Mouse (Mus musculus) gastrocnemius, adult 8-10 months (tissue): ENCODE data around the gene Xlr3a. TPM values are rescaled to one million over a fixed set of nuclear protein-coding genes. Genes with fewer than 3 reads are reported as not detected.
"Not testable (repeated sequence)": the region's sequence is repeated elsewhere in the genome, so short reads cannot be mapped to it uniquely, and the experiment has no call there.

Experiments used
- DNase-seq, 2 experiments: peaks; one replicate each; pipeline ENCODE4 v3.0.0; 2022; ENCODE audit warnings: low spot score in 2 of 2
- total RNA-seq, 4 experiments: library from RNA; stranded (reverse); gene quantifications; 2 replicates each; pipeline ENCODE4 v1.2.4; 2022

The Xlr3a gene
- 1 to 10 TPM in 3 of 4 experiments, not detected in 1; 1.1 to 2.1 (median 1.4) TPM for total RNA-seq

DNA sequence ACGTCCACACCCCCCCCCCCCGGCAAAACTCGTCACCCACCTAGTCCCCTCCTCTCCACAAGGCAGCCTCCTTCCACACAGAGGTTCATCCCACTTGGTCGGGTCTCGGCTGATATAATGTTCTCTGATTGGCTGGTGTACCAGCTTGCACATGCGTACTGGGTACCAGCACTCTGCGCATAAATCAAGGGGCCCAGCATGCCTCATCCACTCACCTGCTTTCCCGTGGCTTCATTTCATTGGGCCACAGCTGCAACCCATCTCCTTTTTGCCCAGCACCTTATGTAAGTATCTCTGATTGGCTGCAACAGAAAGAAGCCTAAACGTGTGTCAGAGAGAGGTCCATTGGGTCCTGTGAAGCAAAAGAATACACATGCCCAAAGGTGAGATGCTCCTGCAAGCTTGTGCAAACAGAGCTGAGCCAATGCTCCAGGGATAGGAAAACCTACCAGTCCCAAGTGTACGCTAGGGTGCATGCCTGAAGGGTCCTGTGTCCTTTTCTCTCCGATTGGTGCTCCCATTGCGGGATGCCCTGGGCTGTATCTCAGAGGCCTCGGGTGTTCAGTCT, at the start of gene Xlr3a:
Gene Xlr3a (minus strand): TSS at position 155 of the 568 bp plus-strand sequence.
- not testable (repeated sequence) for DNase-seq

DNA sequence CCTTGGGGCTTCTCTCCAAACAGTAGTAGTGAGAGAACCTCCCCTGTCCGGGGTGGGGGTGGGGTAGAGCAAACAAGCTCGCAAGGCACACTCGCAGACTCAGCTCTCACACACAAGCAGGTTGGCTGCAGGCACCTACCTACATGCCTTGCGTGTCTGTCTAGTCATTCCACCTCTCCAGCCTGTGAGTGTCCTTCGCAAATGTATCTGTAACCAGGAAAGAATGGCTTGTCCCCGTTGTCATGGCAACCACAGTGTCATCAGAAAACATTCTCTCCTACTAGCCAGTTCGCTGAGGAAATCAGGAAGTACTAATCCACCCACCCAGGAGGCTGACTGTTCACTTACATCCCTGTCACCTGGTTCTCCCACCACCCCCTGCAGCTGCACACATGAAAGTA, 46.3 kb upstream of the Xlr3a start:
- DNase-seq: not testable (repeated sequence)

DNA sequence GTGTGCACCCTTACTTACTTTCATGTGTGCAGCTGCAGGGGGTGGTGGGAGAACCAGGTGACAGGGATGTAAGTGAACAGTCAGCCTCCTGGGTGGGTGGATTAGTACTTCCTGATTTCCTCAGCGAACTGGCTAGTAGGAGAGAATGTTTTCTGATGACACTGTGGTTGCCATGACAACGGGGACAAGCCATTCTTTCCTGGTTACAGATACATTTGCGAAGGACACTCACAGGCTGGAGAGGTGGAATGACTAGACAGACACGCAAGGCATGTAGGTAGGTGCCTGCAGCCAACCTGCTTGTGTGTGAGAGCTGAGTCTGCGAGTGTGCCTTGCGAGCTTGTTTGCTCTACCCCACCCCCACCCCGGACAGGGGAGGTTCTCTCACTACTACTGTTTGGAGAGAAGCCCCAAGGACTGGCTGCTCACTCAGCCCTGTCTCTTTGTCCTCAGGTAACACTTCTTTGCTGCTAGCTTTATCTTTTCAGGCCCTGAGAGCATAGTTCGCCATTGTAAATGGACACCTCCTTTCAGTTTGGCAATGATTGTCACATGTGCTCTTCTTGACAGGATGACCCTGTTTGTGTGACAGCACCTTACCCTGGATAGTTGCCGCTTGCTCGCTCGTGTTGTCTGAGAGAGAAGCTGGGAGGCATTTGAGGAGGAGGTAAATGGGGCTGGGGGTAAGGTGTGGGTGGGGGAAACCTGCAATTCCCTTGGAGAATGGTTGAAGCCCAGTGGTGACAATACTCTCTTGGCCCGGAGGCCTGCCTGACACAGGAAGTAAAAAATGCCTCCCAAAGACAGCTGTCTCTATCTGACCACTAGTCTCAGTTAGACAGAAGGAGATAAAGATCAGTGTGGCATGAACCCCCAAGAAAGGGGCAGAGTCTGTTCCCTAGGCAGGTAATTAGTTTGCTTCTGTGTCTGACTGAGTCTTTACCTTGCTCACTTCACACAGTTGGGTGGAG, 26.2 kb upstream of the Xlr3a start:
- DNase-seq: not testable (repeated sequence)

DNA sequence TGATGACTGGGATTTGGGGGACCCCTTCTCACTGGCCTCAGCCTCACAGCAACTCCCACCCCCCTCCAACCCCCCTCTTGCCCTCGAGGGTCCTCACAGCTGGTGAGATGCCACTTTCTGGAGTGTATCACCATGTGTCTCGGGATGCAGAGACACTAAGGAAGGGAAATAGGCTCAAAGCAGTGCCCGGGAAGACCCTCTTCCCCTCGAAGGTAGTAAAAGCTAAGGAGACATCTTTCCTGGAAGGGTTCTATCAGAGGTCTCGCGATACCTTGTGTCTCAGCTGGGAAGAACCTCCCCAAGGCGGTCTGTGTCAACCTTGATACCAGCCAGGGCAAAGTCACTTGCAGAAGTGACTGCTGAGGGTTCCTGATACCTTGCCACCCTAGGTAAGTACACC, 19.9 kb upstream of the Xlr3a start, which contains the start of gene Gm14685:
Gene Gm14685 (plus strand): TSS at position 301 of the 400 bp plus-strand sequence.
- not testable (repeated sequence) for DNase-seq

DNA sequence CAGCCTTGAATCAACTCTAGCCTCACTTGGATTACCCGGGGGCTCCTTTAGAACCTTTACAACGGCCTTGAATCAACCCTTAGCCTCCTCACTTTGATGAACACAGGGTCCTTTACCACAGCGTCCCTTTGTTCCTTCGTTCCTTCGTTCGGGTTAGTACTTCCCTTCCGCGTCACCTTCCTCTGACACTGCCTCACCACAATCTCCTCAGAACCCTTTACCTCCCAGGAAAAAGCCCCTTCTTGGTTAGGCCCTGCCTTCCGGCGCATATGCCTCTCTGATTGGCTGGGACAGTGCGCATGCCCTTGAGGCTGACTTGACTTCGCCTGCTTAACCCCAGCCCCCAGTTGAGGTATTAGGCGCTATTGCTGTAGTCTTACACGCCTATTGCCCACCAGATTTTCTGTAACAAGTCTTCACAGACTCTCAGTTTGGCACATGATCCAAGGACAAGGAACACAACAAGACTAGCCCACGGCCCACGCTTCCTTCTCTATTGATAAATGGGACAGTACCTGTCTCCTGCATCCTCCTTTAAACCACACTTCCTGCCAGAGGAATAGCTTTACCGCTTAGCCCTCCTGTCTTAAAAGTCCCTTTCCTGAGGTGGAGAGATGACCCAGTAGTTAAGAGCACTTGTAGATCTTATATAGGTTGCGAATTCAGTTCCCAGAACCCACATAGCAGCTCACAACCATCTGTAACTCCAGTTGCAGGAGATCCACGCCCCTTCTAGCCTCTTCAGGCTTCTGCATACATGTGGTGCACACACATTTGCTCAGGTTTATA, 14.4 kb downstream of the Xlr3a start, which contains the start of gene Xlr4a:
Gene Xlr4a (minus strand): TSS at position 212 of the 789 bp plus-strand sequence.
- DNase-seq: not testable (repeated sequence)

DNA sequence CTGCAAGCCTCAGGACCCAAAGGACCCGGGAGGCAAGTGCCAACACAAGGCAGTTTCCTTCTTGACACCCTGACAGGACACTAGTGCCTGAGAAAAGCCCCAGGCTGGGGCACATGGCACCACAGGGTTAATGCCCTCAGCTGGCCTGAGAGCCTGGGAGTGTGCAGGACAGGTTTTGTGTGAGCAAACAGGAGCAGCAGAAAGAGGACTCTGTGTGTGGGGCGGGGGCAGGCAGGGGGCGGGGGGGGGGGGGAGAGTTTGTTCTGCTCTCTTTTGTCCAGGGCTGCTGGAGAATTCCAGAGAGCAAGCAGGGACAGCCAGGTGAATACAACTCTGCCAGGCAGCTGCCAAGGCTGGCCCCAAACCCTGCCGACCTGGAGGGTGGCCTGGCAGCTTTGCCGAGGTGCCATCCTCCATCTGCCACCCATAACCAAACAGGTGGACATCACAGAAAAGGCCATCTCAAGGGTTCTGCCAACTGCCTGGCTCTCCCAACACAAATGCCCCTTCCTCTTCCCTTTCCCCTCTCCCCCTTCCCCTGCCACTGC, 30.1 kb downstream of the Xlr3a start:
- DNase-seq: not testable (repeated sequence)

DNA sequence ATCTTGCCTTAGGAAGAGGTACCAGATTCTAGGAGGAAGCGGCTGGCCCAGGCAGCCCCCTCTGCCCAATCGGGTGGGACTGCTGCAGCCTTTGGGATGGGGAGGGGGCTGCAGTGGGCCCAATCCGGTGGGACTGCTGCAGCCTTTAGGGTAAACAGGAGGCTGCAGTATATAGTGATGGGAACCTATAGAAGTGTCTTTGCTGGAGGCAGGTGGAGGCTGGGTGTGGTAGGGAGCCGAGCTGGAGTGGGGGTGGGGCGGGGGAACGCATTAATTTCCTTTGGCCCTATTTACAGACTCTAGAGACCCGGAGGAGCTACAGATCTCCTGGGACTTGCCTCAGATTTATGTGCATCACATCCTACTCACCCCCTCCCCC, 32.5 kb downstream of the Xlr3a start, which contains the start of gene Pnma3:
Gene Pnma3 (plus strand): TSS at position 373 of the 379 bp plus-strand sequence.
- no peak for DNase-seq

DNA sequence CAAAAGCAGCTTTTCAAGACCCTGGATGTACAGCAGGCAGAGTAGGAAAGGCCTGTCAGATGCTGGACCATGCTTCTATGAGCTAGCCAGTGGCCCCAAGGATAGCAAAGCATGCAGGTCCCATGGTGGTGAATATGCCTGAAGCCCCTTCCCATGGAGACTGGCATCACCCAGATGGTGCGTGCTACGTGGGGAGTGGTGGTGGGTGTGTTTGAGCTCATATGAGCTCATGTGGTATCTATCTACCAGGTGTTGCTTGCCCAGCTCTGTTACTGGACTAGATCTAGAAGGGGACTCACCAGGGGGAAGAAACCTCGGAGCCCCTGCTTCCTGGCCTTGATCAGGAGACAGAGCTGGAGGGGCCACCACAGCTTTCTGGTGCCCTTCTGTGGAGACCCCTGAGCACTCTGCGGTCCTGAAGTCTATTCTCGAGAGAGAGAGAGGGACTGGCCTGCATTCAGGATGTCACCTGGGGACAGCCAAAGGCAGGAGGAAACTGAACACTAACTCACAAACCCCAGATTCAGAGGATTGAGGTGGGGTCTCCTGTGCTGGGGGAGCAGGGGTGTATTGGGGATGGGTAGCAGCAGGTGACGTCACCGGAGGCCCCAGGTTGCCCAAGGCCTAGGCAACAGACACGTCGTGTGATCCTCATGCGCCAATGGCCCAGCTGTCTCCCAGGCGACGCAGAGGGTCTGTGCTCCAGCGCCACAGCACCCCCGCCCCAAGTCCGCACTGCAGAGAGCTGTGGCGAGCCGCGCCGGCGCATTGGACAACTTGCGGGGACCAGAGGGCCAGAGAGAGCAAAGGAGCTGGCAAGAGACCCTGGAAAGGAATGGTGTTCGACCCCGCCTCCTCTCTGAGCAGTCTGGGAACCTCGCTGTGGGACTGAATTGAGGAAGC, 33.1 kb downstream of the Xlr3a start:
- DNase-seq: no peak

DNA sequence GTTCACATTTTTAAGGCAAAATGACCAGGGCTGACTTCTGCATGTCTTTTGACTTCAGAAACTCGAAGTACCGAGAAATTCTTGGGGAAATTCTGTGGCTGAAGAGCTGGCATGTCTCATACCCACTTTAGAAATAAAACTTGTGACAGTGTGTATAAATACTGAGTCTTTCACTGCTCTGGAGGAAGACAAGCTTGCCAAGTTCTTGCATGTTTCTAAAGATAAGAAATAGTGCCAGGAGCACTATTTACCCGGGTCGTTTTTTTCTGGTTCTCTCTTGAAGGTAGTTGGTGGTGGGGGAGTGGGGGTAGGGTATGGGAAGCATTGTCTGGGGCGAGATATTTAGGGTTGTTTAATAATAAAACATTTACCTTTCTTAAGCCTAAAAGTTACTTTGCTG, 34.6 kb downstream of the Xlr3a start:
- no peak for DNase-seq

DNA sequence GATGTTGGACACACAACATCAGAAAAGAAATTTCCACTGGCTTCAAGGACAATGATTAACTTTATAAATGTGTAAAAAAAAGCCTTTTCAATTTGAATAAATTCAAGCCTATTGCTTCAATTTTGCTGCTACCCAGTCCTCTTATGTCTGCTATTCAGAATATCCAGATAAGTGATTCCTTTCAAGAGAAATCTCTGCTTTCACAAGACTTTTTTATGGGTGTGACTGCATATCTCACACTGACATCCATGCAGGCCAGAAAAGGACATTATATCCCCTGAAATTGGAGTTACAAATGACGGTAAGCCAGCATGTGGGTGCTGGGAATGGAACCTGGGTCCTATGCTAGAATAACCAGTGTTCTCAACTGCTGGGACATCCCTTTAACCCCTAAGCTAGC, 35.4 kb downstream of the Xlr3a start:
- no peak for DNase-seq

DNA sequence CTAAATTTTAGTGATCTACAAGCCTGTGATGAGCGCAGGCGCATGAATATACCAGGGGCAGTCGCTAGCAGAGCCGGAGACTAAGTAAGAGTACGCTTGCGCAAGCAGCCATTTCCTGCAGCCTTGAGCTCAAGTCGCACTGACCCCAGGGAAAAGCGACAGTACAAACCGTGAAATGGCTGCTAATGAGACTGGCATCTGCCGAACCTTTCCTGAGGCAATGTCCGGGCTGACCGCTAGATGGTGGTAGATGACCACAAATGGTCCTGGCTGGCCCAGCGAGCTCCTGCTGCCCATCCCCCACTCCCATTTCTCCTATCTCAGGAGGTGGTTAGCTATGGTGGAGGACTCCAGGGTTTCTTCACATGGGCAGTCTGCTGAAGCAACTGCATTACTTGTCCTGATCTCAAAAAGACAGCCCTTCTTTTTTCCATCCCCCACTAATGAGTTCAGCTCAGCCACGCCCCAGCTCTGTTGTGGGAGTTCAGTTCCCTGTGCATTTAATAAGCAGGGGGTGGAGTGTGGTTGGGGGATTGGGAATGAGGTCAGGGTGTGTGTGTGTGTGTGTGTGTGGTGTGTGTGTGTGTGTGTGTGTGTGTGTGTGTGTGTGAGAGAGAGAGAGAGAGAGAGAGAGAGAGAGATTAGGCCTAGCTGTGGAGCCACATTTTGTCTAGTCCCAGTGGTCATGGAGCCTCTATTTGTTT, 42.9 kb downstream of the Xlr3a start:
- DNase-seq: peak; percentile 90

DNA sequence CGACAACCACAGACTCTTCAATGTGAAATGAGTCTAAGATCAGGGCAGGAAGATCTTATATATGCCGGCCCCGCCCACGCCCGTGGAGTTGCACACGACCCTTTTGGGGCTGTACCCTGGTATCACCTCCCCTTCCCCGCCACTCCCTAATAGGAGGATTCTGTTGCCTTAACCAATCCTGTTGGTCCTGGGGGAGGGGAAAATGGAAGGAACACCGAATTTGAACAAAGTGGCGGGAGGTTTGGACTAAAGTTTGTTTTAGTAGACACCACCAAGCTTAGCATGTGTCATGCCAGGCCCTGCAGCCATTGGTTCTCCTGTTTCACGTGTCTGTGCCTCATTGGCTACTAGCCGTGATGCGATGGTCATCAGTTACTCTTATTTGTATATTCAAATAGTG, 57.2 kb downstream of the Xlr3a start:
- DNase-seq: no peak

DNA sequence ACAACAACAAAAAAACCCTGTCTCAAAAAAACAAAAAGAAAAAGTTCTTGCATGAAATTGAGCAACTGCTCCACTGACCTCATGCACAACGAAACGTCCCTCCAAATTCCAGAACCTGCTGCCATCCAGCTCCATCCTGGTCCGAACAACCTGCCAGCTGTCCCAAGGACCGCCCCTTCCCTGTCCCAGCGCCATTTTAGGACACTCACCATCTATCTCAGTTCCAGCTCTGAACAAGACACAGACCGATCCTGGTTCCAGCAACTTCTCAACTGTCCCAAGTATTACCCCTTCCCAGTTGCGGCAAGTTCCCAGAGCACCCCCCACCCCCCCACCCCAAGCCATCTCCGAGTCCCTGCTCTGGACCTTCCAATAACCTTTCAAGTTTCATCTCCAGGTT, 58.1 kb downstream of the Xlr3a start:
- no peak for DNase-seq

DNA sequence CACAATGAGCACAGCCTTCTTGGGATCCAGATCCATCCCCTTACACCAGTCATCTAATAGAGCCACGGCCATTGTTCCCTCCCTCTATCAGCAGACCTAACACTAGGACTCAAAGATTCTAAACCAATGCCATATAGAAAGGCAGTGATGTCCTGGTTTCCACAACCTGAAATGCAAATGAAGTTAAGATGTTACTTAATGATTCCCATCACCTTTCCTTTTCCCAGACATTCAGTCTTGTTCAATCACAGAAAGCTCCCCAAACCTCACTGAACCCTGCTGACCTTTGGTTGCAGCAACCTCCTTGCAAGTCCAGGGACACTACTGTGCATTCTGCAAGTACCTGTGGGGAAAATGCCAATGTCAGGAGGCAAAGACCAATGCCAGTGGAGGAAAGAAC, 59.9 kb downstream of the Xlr3a start, which contains the start of gene Pnma5:
Gene Pnma5 (minus strand): TSS at position 101 of the 400 bp plus-strand sequence.
- no peak for DNase-seq

Other genes with a start within 250 kb of the Xlr3a start
- 10 to 100 TPM; 26.8 to 31.3 (median 28.9) TPM for gene Cetn2, start 178.7 kb downstream of the Xlr3a start, total RNA-seq
- 1 to 10 TPM; 3.6 to 4.1 (median 3.9) TPM for gene Nsdhl, start 178.5 kb downstream of the Xlr3a start, total RNA-seq
- gene Zfp185, start 109.8 kb downstream of the Xlr3a start, total RNA-seq: under 1 TPM; 0.12 to 0.64 (median 0.58) TPM
- under 1 TPM in 1 of 4 experiments, not detected in 3; 0.21 TPM for gene Pnma5, start 60.0 kb downstream of the Xlr3a start, total RNA-seq
- not detected for gene Pnma3, start 32.3 kb downstream of the Xlr3a start, total RNA-seq
- under 1 TPM in 1 of 4 experiments, not detected in 3; 0.58 TPM for gene Xlr4a, start 14.6 kb downstream of the Xlr3a start, total RNA-seq
- not detected for gene Gm14685, start 20.0 kb upstream of the Xlr3a start, total RNA-seq
- not detected for gene Xlr5b, start 51.7 kb upstream of the Xlr3a start, total RNA-seq
- gene DXBay18, start 52.4 kb upstream of the Xlr3a start, total RNA-seq: not detected
- gene Spin2d, start 79.9 kb upstream of the Xlr3a start, total RNA-seq: not detected
- gene Xlr3b, start 95.1 kb upstream of the Xlr3a start, total RNA-seq: 1 to 10 TPM in 2 of 4 experiments, under 1 TPM in 1, not detected in 1; 0.41 to 5.5 (median 4.3) TPM
- gene Xlr4b, start 117.2 kb upstream of the Xlr3a start, total RNA-seq: under 1 TPM in 2 of 4 experiments, not detected in 2; 0.41 to 0.43 TPM
- 1 to 10 TPM; 5.1 to 7.8 (median 6.6) TPM for gene F8a, start 131.2 kb upstream of the Xlr3a start, total RNA-seq
- not detected for gene Xlr4c, start 146.0 kb upstream of the Xlr3a start, total RNA-seq
- not detected for gene Xlr3c, start 168.3 kb upstream of the Xlr3a start, total RNA-seq
- not detected for gene Xlr5a, start 195.9 kb upstream of the Xlr3a start, total RNA-seq
- gene Xlr5c, start 195.9 kb upstream of the Xlr3a start, total RNA-seq: not detected
- gene Gm45015, start 239.7 kb upstream of the Xlr3a start, total RNA-seq: not detected
- 1 to 10 TPM; 4.5 to 5.0 (median 4.6) TPM for gene Zfp275, start 245.5 kb upstream of the Xlr3a start, total RNA-seq